Mouse (Mus musculus) brain, embryonic 14.5 days (tissue): Measurements from ENCODE around the gene Polr2g.

Experiments used
- CTCF ChIP-seq: fragments of 200-500 bp; IDR thresholded peaks from 2 replicates; pipeline ENCODE4 v1.5.1; 2012; ENCODE audit warnings: inconsistent platforms, mild to moderate bottlenecking, moderate library complexity, borderline replicate concordance; ENCODE audit not compliant: insufficient read depth, insufficient read length; ENCODE audit errors: extremely low read depth
- POLR2A ChIP-seq: fragments of 200-500 bp; IDR thresholded peaks from 2 replicates; pipeline ENCODE4 v1.6.1; 2012; ENCODE audit warnings: mild to moderate bottlenecking, inconsistent platforms, borderline replicate concordance; ENCODE audit not compliant: poor library complexity, insufficient read depth, insufficient read length, severe bottlenecking; ENCODE audit errors: extremely low read depth

- TF ChIP-seq CTCF (no peak), POLR2A (no peak)
Measured at GRCm38 (mm10) chr19:8755652-8756051, 42.7 kb downstream of the Polr2g start.
